In genomic region chr11:35006773-35007567, GRCm38 (mm10) we compare ENCODE assay signal across 8 mouse cellular contexts.
DNase-seq lines count a peak whose midpoint lies in the region; ATAC-seq and TF ChIP-seq lines count a peak whose summit lies in the region.

No protein-coding gene starts in this region.

- no peak overlapping the region for H3K27ac ChIP-seq in ES-Bruce4 (ENCODE audit: insufficient read depth, low read length)
- H3K27ac ChIP-seq in kidney, embryonic 14.5 days (ENCODE audit: low read depth, low read length), result no peak overlapping the region
- H3K27ac ChIP-seq in lung, embryonic 16.5 days (ENCODE audit: low read length), result peak overlapping the region; percentile 59
- no peak overlapping the region for H3K27ac ChIP-seq in left cerebral cortex, adult 2 months

- no peaks in the 10 kb centered on the region for H3K36me3 ChIP-seq in ES-Bruce4 (ENCODE audit: control insufficient read depth, insufficient read depth, low read length, poor library complexity, severe bottlenecking)
- H3K36me3 ChIP-seq in kidney, embryonic 14.5 days (ENCODE audit: control insufficient read depth, insufficient read depth, low read length), result no peaks in the 10 kb centered on the region
- no peaks in the 10 kb centered on the region for H3K36me3 ChIP-seq in lung, embryonic 16.5 days (ENCODE audit: control insufficient read depth, insufficient read depth, low read length)

- no peaks in the 10 kb centered on the region for H3K27me3 ChIP-seq in ES-Bruce4 (ENCODE audit: control insufficient read depth, insufficient read depth, low read length, poor library complexity, severe bottlenecking)
- H3K27me3 ChIP-seq in kidney, embryonic 14.5 days (ENCODE audit: control insufficient read depth, insufficient read depth, low read length), result no peaks in the 10 kb centered on the region
- H3K27me3 ChIP-seq in lung, embryonic 16.5 days (ENCODE audit: control insufficient read depth, insufficient read depth, low read depth, low read length), result no peaks in the 10 kb centered on the region

- ATAC-seq in kidney, embryonic 14.5 days (ENCODE audit: low FRiP score, low TSS enrichment), result no peak
- ATAC-seq in lung, embryonic 16.5 days (ENCODE audit: low read depth), result peak; percentile 70
- no peak for ATAC-seq in cerebellum, adult (ENCODE audit: insufficient number of reproducible peaks, low FRiP score, low TSS enrichment)

- TF ChIP-seq EP300 in ES-Bruce4 (IDR thresholded peaks at IDR 0.05; ENCODE audit: insufficient read depth, low read depth, low read length), result peak; percentile 45; the same call in 1 of the 2 replicates

- no peak for TF ChIP-seq POLR2A in ES-Bruce4 (IDR thresholded peaks at IDR 0.05; ENCODE audit: insufficient read depth, low read length)

- no peak overlapping the region for H3K4me3 ChIP-seq in ES-Bruce4 (ENCODE audit: low read depth, low read length)
- H3K4me3 ChIP-seq in kidney, embryonic 14.5 days (ENCODE audit: low read length), result peak overlapping the region; percentile 6; the same call in 1 of the 2 replicates
- H3K4me3 ChIP-seq in lung, embryonic 16.5 days (ENCODE audit: low read length), result peak overlapping the region; percentile 32; the same call in 1 of the 2 replicates
- H3K4me3 ChIP-seq in left cerebral cortex, adult 2 months, result no peak overlapping the region

- H3K4me1 ChIP-seq in ES-Bruce4 (ENCODE audit: control insufficient read depth, insufficient read depth, low read length), result no peaks in the 10 kb centered on the region
- no peaks in the 10 kb centered on the region for H3K4me1 ChIP-seq in kidney, embryonic 14.5 days (ENCODE audit: control insufficient read depth, insufficient read depth, low read length)
- peaks cover 25% of the 10 kb centered on the region for H3K4me1 ChIP-seq in lung, embryonic 16.5 days (replicated peaks; ENCODE audit: control insufficient read depth, insufficient read depth, low read length)

- H3K9me3 ChIP-seq in ES-Bruce4 (replicated peaks; ENCODE audit: control insufficient read depth, insufficient read depth, low read length, poor library complexity, severe bottlenecking), result peaks cover 8% of the 10 kb centered on the region; the same call in 1 of the 2 replicates
- no peaks in the 10 kb centered on the region for H3K9me3 ChIP-seq in kidney, embryonic 14.5 days (ENCODE audit: control insufficient read depth, low read length)
- no peaks in the 10 kb centered on the region for H3K9me3 ChIP-seq in lung, embryonic 16.5 days (ENCODE audit: control insufficient read depth, low read length)

- no peak for TF ChIP-seq CTCF in ES-Bruce4 (IDR thresholded peaks at IDR 0.05; ENCODE audit: low read depth, low read length)
- TF ChIP-seq CTCF in left cerebral cortex, adult 2 months (IDR thresholded peaks at IDR 0.05), result no peak

- 15% methylated on average over 20 of the region's 20 CpGs for WGBS in kidney, embryonic 14.5 days
- WGBS in lung, embryonic 16.5 days, result 27% methylated on average over 20 of the region's 20 CpGs

- no peak overlapping the region for H3K9ac ChIP-seq in ES-Bruce4 (ENCODE audit: low read depth, poor library complexity, severe bottlenecking)
- no peak overlapping the region for H3K9ac ChIP-seq in kidney, embryonic 14.5 days (ENCODE audit: low read depth, low read length)
- H3K9ac ChIP-seq in lung, embryonic 16.5 days (ENCODE audit: low read length), result 0 out of 2 replicates have a peak overlapping the region, but pooled peaks have one; percentile 20

- DNase-seq in adrenal gland, adult (ENCODE audit: inconsistent age in 2 of 2, low spot score in 1 of 2), result peak; percentile 25 to 67
- DNase-seq in adrenal gland, postnatal 25 days, result no peak
- DNase-seq in ovary, postnatal 10 days (ENCODE audit: low spot score), result no peak
- no peak for DNase-seq in left cerebral cortex, adult 2 months (ENCODE audit: extremely low spot score in 1 of 2, low spot score in 2 of 2)

- intact Hi-C loops in left cerebral cortex, adult 2 months (cut with DNase I), result no loop called here

- H3K4me2 ChIP-seq in kidney, embryonic 14.5 days (replicated peaks; ENCODE audit: low read depth, low read length), result peak overlapping the region; percentile 32
- H3K4me2 ChIP-seq in lung, embryonic 16.5 days (ENCODE audit: low read depth, low read length), result peak overlapping the region; percentile 56

Comparison
In these comparisons a context has a peak if more than half of its experiments do, and no peak if none do; other contexts are left out.
1. DNase-seq: peak in adrenal gland, adult (2 of 2); none in adrenal gland, postnatal 25 days (single experiment), ovary, postnatal 10 days (single experiment) and left cerebral cortex, adult 2 months (0 of 2).
2. H3K4me3 ChIP-seq: peak in kidney, embryonic 14.5 days (single experiment) and lung, embryonic 16.5 days (single experiment); none in ES-Bruce4 (single experiment) and left cerebral cortex, adult 2 months (single experiment).